ENCODE assay signal across 19 mouse cellular contexts in the genomic region with DNA sequence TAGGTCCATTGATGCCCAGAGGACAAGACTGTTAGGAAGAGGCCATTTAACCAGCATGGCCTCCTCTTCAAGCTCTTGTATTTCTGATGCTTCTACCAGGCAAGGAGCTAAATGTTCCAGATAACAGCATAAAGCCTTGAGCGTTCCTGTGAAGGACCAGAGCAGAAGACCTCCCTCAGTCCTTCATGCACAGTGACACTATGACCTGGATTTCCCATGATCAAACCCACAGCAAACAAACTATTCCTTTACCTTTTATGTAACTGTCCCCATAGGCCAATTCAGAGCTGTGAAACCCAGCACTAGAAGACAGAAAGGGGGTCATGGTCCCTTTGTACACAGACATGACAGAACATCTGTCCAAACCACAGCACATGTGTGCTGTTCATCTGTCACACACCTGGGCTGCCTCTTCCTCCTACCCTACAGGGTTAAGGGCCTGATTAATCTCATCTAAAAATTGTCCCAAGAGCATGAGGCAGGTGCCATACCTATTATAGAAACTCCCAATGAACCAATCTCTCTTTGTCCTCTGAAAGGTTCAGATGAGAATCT.
DNase-seq lines count a peak whose midpoint lies in the region; TF ChIP-seq lines count a peak whose summit lies in the region.
"Had no signal": no experiment of that assay in that cellular context is flagged by ENCODE, and none has a peak within 500 bp of the region (broad histone marks: within the 10 kb centered on the region; RNA-seq: fewer than 3 reads in every experiment).

No protein-coding gene starts in this region.

- WGBS in cerebellum, adult 2 months, result 100% methylated on average over 1 of the region's 1 CpGs
- WGBS in midbrain, embryonic 10.5 days, result 100% methylated on average over 1 of the region's 1 CpGs

- TF ChIP-seq POLR2A in cerebellum, adult 2 months (IDR thresholded peaks at IDR 0.05; ENCODE audit: borderline replicate concordance, insufficient read depth, low read length), result no peak

- no peak for TF ChIP-seq CTCF in cerebellum, adult 2 months (IDR thresholded peaks at IDR 0.05; ENCODE audit: borderline replicate concordance, insufficient read depth, low read depth, low read length)

- no peaks in the 10 kb centered on the region for H3K27me3 ChIP-seq in cerebellum, adult 2 months (ENCODE audit: control insufficient read depth, insufficient read depth, low read length)
- no peaks in the 10 kb centered on the region for H3K27me3 ChIP-seq in midbrain, embryonic 10.5 days (ENCODE audit: low read depth, poor library complexity, severe bottlenecking)
- H3K27me3 ChIP-seq: CH12.LX; forebrain, embryonic 15.5 days; heart, embryonic 15.5 days; Patski had no signal

- no peaks in the 10 kb centered on the region for H3K36me3 ChIP-seq in midbrain, embryonic 10.5 days
- H3K36me3 ChIP-seq: embryonic facial prominence, embryonic 10.5 days; forebrain, embryonic 15.5 days; heart, embryonic 15.5 days; hindbrain, embryonic 10.5 days had no signal

- H3K4me3 ChIP-seq in cerebellum, adult 2 months (replicated peaks; ENCODE audit: insufficient read depth, low read depth, low read length), result no peak overlapping the region
- no peak overlapping the region for H3K4me3 ChIP-seq in midbrain, embryonic 10.5 days
- H3K4me3 ChIP-seq: embryonic facial prominence, embryonic 10.5 days; forebrain, embryonic 15.5 days; heart, embryonic 15.5 days; hindbrain, embryonic 10.5 days had no signal

- peaks cover 10% of the 10 kb centered on the region for H3K4me1 ChIP-seq in cerebellum, adult 2 months (ENCODE audit: control insufficient read depth, insufficient read depth, low read length)
- H3K4me1 ChIP-seq in midbrain, embryonic 10.5 days, result 0 out of 2 replicates have a peak, but pooled peaks cover 2% of the 10 kb centered on the region
- H3K4me1 ChIP-seq: forebrain, embryonic 15.5 days had no signal

- H3K27ac ChIP-seq in cerebellum, adult 2 months (ENCODE audit: insufficient read depth, low read length), result no peak overlapping the region
- no peak overlapping the region for H3K27ac ChIP-seq in midbrain, embryonic 10.5 days (replicated peaks)
- H3K27ac ChIP-seq: embryonic facial prominence, embryonic 10.5 days; forebrain, embryonic 15.5 days; heart, embryonic 15.5 days; hindbrain, embryonic 10.5 days; hindbrain, embryonic 14.5 days had no signal

- no peaks in the 10 kb centered on the region for H3K9me3 ChIP-seq in midbrain, embryonic 10.5 days (replicated peaks)
- H3K9me3 ChIP-seq: embryonic facial prominence, embryonic 10.5 days; forebrain, embryonic 15.5 days; heart, embryonic 15.5 days; hindbrain, embryonic 10.5 days had no signal

- DNase-seq in heart, adult 11 months, result peak; percentile 31
- no peak for DNase-seq in heart, adult 18-20 months
- peak; percentile 58 to 77 for DNase-seq in thymus, adult 18-20 months
- peak; percentile 81 for DNase-seq in thymus, postnatal 14 days
- DNase-seq in cerebellum, adult 2 months, result no peak
- DNase-seq in cerebellum, adult 18-20 months, result no peak
- DNase-seq in midbrain, embryonic 10.5 days (ENCODE audit: low spot score), result no peak
- DNase-seq: adrenal gland, postnatal 14 days; cerebellum, adult 11-12 months; cerebellum, postnatal 10 days; gastrocnemius, postnatal 10 days; heart, postnatal 14 days had no signal

Comparison
In these comparisons a context has a peak if more than half of its experiments do, and no peak if none do; other contexts are left out.
1. DNase-seq: peak in heart, adult 11 months (single experiment), thymus, adult 18-20 months (2 of 2) and thymus, postnatal 14 days (single experiment); none in heart, adult 18-20 months (0 of 2), cerebellum, adult 2 months (0 of 2), cerebellum, adult 18-20 months (0 of 2) and midbrain, embryonic 10.5 days (single experiment).